Mouse (Mus musculus): ENCODE data around the gene Zdhhc3. TPM values are rescaled to one million over a fixed set of nuclear protein-coding genes. Genes with fewer than 3 reads are reported as not detected.

Zdhhc3 gene
- polyA plus RNA-seq, 1 experiment from 2014 or later = 82.2 TPM

GRCm38 (mm10) chr9:123109188-123109587, 3.8 kb downstream of the Zdhhc3 start:
- no peak for ATAC-seq (ENCODE audit: low FRiP score)
- Histone ChIP-seq H3K9me3 (no peaks in the 10 kb centered on the region), H3K4me3 (replicated peaks) (no peak overlapping the region), H3K4me1 (peaks cover 20% of the 10 kb centered on the region), H3K36me3 (replicated peaks) (peaks cover 5% of the 10 kb centered on the region; the same call in 1 of the 2 replicates), H3K27ac (no peak overlapping the region), H3K4me2 (no peak overlapping the region), H3K27me3 (no peaks in the 10 kb centered on the region), H3K9ac (no peak overlapping the region)
- 92% methylated on average over 7 of the region's 7 CpGs for whole genome bisulfite sequencing

DNA sequence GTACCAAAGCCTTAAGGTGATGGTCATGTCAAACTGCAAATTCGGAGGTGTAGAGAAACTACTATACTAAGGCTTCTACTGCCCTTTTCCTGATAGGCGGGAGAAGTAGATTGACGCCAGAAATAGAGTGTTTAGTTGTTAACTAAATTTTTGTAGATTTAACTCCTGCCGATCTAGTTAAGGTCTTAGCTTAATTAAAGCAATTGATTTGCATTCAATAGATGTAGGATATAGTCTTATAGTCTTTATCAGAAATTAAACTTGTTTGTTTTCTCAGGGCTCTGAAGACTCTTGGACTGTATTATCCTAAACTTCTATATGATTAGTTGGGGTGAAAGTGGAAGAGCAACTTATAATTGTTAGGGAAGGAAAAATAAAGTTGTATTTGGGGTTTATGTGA, 5.8 kb downstream of the Zdhhc3 start:
- peaks cover 5% of the 10 kb centered on the region; the same call in 1 of the 2 replicates for H3K36me3 ChIP-seq (replicated peaks)
- H3K4me2 ChIP-seq = no peak overlapping the region
- 91% methylated on average over 4 of the region's 4 CpGs for WGBS
- H3K9me3 ChIP-seq = no peaks in the 10 kb centered on the region
- no peak for ATAC-seq (ENCODE audit: low FRiP score)
- H3K27me3 ChIP-seq = no peaks in the 10 kb centered on the region
- H3K4me1 ChIP-seq = peaks cover 11% of the 10 kb centered on the region
- H3K4me3 ChIP-seq (replicated peaks) = no peak overlapping the region
- no peak overlapping the region for H3K9ac ChIP-seq
- H3K27ac ChIP-seq = no peak overlapping the region

GRCm38 (mm10) chr9:123104362-123104761, 8.6 kb downstream of the Zdhhc3 start:
- Histone ChIP-seq H3K27ac (no peak overlapping the region), H3K9ac (no peak overlapping the region), H3K27me3 (no peaks in the 10 kb centered on the region), H3K4me2 (no peak overlapping the region), H3K4me1 (no peaks in the 10 kb centered on the region), H3K36me3 (replicated peaks) (peaks cover 19% of the 10 kb centered on the region), H3K9me3 (no peaks in the 10 kb centered on the region), H3K4me3 (replicated peaks) (no peak overlapping the region)
- ATAC-seq (ENCODE audit: low FRiP score) = no peak

GRCm38 (mm10) chr9:123103425-123103824, 9.6 kb downstream of the Zdhhc3 start:
- Histone ChIP-seq H3K9ac (no peak overlapping the region), H3K4me3 (replicated peaks) (no peak overlapping the region), H3K4me2 (no peak overlapping the region), H3K27me3 (no peaks in the 10 kb centered on the region), H3K9me3 (no peaks in the 10 kb centered on the region), H3K4me1 (no peaks in the 10 kb centered on the region), H3K36me3 (replicated peaks) (peaks cover 26% of the 10 kb centered on the region), H3K27ac (no peak overlapping the region)
- ATAC-seq (ENCODE audit: low FRiP score) = no peak

GRCm38 (mm10) chr9:123099631-123100455, 13.2 kb downstream of the Zdhhc3 start:
- Histone ChIP-seq H3K4me2 (no peak overlapping the region), H3K4me1 (no peaks in the 10 kb centered on the region), H3K27ac (no peak overlapping the region), H3K36me3 (replicated peaks) (peaks cover 56% of the 10 kb centered on the region), H3K27me3 (no peaks in the 10 kb centered on the region), H3K9ac (no peak overlapping the region), H3K9me3 (no peaks in the 10 kb centered on the region), H3K4me3 (replicated peaks) (no peak overlapping the region)
- no peak for ATAC-seq (ENCODE audit: low FRiP score)
- WGBS = 94% methylated on average over 16 of the region's 16 CpGs

DNA sequence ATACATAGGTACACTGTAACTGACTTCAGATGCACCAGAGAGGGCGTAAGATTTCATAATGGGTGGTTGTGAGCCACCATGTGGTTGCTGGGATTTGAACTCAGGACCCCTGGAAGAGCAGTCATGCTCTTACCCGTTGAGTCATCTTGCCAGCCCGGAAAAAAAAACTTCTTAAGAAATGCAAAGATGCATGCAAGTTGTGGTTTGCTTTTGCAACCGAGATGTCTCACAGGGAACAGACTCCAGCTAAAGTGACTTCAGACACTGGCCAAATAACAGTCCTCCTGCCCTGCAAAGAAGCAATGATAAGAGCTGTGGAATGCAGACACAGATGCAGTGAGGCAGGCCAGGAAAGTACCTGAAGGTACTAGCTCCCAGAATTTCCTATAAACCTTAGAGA, 22.2 kb downstream of the Zdhhc3 start:
- Histone ChIP-seq H3K27me3 (no peaks in the 10 kb centered on the region), H3K4me3 (replicated peaks) (no peak overlapping the region), H3K9ac (no peak overlapping the region), H3K4me1 (no peaks in the 10 kb centered on the region), H3K27ac (no peak overlapping the region), H3K9me3 (no peaks in the 10 kb centered on the region), H3K4me2 (no peak overlapping the region), H3K36me3 (replicated peaks) (peaks cover 76% of the 10 kb centered on the region)
- ATAC-seq (ENCODE audit: low FRiP score) = no peak
- 91% methylated on average over 4 of the region's 4 CpGs for WGBS

DNA sequence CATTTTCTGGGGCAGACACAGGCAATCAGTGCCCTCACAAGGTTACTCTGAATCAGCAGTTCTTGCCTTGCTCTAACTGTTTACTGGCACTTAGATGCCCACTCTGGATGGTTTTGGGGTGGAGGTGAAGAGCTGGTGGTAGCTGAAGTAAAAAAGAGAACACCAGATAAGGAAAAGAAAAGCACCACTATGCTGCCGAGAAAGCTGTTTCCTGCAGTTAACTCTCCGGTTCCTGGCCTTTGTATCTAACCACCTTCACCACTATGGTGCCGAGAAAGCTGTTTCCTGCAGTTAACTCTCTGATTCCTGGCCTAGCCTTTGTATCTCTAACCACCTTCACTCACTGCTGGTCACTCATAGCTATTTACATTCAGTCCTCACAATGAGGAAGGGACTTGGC, 25.4 kb downstream of the Zdhhc3 start:
- H3K36me3 ChIP-seq (replicated peaks) = peaks cover 81% of the 10 kb centered on the region
- 85% methylated on average over 3 of the region's 3 CpGs for WGBS
- ATAC-seq (ENCODE audit: low FRiP score) = no peak

GRCm38 (mm10) chr9:123085373-123085772, 27.6 kb downstream of the Zdhhc3 start:
- H3K36me3 ChIP-seq (replicated peaks) = peaks cover 93% of the 10 kb centered on the region
- H3K4me1 ChIP-seq = no peaks in the 10 kb centered on the region
- H3K9ac ChIP-seq = no peak overlapping the region
- H3K4me3 ChIP-seq (replicated peaks) = no peak overlapping the region
- WGBS = 86% methylated on average over 1 of the region's 1 CpGs
- H3K27me3 ChIP-seq = no peaks in the 10 kb centered on the region
- no peak overlapping the region for H3K4me2 ChIP-seq
- ATAC-seq (ENCODE audit: low FRiP score) = no peak
- H3K9me3 ChIP-seq = no peaks in the 10 kb centered on the region
- H3K27ac ChIP-seq = no peak overlapping the region

More for the DNA sequence above, 25.4 kb downstream of the Zdhhc3 start:
- H3K9me3 ChIP-seq = no peaks in the 10 kb centered on the region
- no peaks in the 10 kb centered on the region for H3K27me3 ChIP-seq
- no peak overlapping the region for H3K4me3 ChIP-seq (replicated peaks)
- H3K9ac ChIP-seq = no peak overlapping the region
- H3K4me2 ChIP-seq = no peak overlapping the region
- H3K27ac ChIP-seq = no peak overlapping the region
- H3K4me1 ChIP-seq = no peaks in the 10 kb centered on the region

- Histone ChIP-seq H3K9ac (no peak overlapping the region), H3K4me1 (no peaks in the 10 kb centered on the region), H3K4me2 (no peak overlapping the region), H3K27ac (no peak overlapping the region), H3K27me3 (no peaks in the 10 kb centered on the region), H3K4me3 (replicated peaks) (no peak overlapping the region), H3K9me3 (no peaks in the 10 kb centered on the region), H3K36me3 (replicated peaks) (peaks cover 92% of the 10 kb centered on the region)
- no peak for ATAC-seq (ENCODE audit: low FRiP score)
- 83% methylated on average over 1 of the region's 1 CpGs for WGBS
These were observed 32.2 kb downstream of the Zdhhc3 start for GRCm38 (mm10) chr9:123080796-123081195.

DNA sequence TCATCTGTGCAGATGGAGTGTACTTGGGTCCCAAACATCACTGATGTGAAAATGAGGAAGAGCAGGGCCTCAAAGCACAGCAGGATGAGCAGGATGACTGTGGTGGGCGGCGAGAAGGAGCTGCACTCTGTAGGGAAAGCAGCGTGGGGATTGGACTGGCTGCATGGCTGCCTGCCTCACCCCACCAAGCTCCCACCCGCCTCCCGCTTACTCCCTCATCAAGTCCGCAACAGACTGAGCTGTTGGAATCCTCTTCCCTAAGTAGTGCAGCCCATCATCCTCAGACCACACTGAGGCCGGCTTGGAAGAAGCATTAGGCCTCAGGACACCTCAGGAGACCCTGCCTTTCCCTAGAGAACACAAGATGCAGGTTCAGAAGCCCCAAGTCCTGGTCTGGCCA, 32.6 kb downstream of the Zdhhc3 start:
- ATAC-seq (ENCODE audit: low FRiP score) = no peak
- no peak overlapping the region for H3K9ac ChIP-seq
- H3K27ac ChIP-seq = no peak overlapping the region
- no peaks in the 10 kb centered on the region for H3K27me3 ChIP-seq
- no peak overlapping the region for H3K4me3 ChIP-seq (replicated peaks)
- H3K4me2 ChIP-seq = no peak overlapping the region
- 86% methylated on average over 7 of the region's 7 CpGs for WGBS
- no peaks in the 10 kb centered on the region for H3K4me1 ChIP-seq
- no peaks in the 10 kb centered on the region for H3K9me3 ChIP-seq
- peaks cover 92% of the 10 kb centered on the region for H3K36me3 ChIP-seq (replicated peaks)

GRCm38 (mm10) chr9:123079149-123079548, 33.9 kb downstream of the Zdhhc3 start:
- Histone ChIP-seq H3K27ac (no peak overlapping the region), H3K4me3 (replicated peaks) (no peak overlapping the region), H3K9ac (no peak overlapping the region), H3K36me3 (replicated peaks) (peaks cover 91% of the 10 kb centered on the region), H3K9me3 (no peaks in the 10 kb centered on the region), H3K27me3 (no peaks in the 10 kb centered on the region), H3K4me2 (no peak overlapping the region), H3K4me1 (no peaks in the 10 kb centered on the region)
- no peak for ATAC-seq (ENCODE audit: low FRiP score)
- WGBS = 93% methylated on average over 5 of the region's 5 CpGs

- ATAC-seq (ENCODE audit: low FRiP score) = no peak
- Histone ChIP-seq H3K9ac (no peak overlapping the region), H3K9me3 (no peaks in the 10 kb centered on the region), H3K4me1 (no peaks in the 10 kb centered on the region), H3K27ac (no peak overlapping the region), H3K4me3 (replicated peaks) (no peak overlapping the region), H3K4me2 (no peak overlapping the region), H3K27me3 (no peaks in the 10 kb centered on the region), H3K36me3 (replicated peaks) (no peaks in the 10 kb centered on the region)
- 91% methylated on average over 3 of the region's 3 CpGs for WGBS
These were observed 52.8 kb downstream of the Zdhhc3 start for GRCm38 (mm10) chr9:123060172-123060571.

- H3K9me3 ChIP-seq = no peaks in the 10 kb centered on the region
- ATAC-seq (ENCODE audit: low FRiP score) = no peak
These were observed 54.2 kb downstream of the Zdhhc3 start for GRCm38 (mm10) chr9:123058724-123059292.

More at GRCm38 (mm10) chr9:123058724-123059292, 54.2 kb downstream of the Zdhhc3 start:
- Histone ChIP-seq H3K4me2 (no peak overlapping the region), H3K36me3 (replicated peaks) (no peaks in the 10 kb centered on the region), H3K4me1 (no peaks in the 10 kb centered on the region), H3K9ac (no peak overlapping the region), H3K4me3 (replicated peaks) (no peak overlapping the region), H3K27ac (no peak overlapping the region), H3K27me3 (no peaks in the 10 kb centered on the region)

Measured in forebrain, embryonic 12.5 days (tissue).